Mouse (Mus musculus) adrenal gland, adult 18-20 months (tissue): ENCODE measurements around the gene Nme7. TPM values are rescaled to one million over a fixed set of nuclear protein-coding genes. Genes with fewer than 3 reads are reported as not detected.

Experiments used
- DNase-seq, 2 experiments: peaks; one replicate each; pipeline ENCODE4 v3.0.0; 2021 to 2022; ENCODE audit warnings: low spot score in 2 of 2
- total RNA-seq, 2 experiments: library from RNA; stranded (reverse); gene quantifications; 1 replicate in 1 of 2; 2 replicates in 1 of 2; pipeline ENCODE4 v1.2.3; 2021

Gene Nme7
- total RNA-seq, 2 experiments from 2014 or later = 11.4 to 11.9 TPM

- DNase-seq = no peak
These were observed 15.7 kb downstream of the Nme7 start for GRCm38 (mm10) chr1:164319542-164320140.

GRCm38 (mm10) chr1:164320731-164321130, 16.8 kb downstream of the Nme7 start:
- DNase-seq = no peak

GRCm38 (mm10) chr1:164321408-164321807, 17.5 kb downstream of the Nme7 start:
- no peak for DNase-seq

GRCm38 (mm10) chr1:164322987-164323650, 19.2 kb downstream of the Nme7 start:
- DNase-seq = no peak

- DNase-seq = no peak
These were observed 20.3 kb downstream of the Nme7 start for GRCm38 (mm10) chr1:164324221-164324620.

DNA sequence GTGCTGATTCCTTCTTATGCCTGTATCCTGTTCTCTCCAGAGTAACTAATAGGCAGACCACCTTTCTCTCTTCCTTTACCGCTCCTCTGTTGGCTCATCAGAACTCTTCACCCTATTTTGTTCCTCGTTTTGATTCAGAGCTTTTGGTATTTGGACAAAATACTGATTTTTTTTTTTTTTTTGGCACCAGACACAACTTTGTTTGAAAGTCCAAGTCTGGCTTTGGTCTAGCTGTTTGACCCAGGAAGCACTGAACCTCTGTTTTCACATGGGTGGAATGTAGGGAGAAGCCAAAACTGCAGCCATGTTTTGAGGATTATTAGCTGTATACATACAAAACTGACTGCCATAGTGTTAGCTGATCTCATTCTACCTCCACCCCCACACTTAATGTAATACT, 21.0 kb downstream of the Nme7 start:
- DNase-seq = no peak

GRCm38 (mm10) chr1:164326600-164327155, 22.8 kb downstream of the Nme7 start:
- DNase-seq = no peak

DNA sequence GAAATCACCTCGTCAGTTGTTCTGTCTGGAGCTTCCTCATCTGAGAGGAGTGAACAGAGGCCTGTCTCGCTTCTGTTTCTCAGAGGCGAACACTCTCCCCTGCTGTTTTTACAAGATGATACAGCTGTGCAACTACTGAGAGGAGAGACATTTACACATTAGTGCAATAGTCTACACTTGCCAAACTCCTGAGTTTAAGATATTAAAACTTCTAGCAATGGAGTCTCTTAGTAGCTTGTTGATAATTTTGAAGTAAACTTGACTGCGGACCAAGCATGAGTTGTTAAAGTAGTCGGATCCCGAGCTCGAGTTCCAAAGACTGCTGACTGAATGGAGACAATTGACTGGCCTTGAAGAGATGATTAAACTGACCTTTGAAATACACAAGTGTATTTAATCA, 23.8 kb downstream of the Nme7 start:
- no peak for DNase-seq

- no peak for DNase-seq
These were observed 28.6 kb downstream of the Nme7 start for GRCm38 (mm10) chr1:164332559-164332958.

DNA sequence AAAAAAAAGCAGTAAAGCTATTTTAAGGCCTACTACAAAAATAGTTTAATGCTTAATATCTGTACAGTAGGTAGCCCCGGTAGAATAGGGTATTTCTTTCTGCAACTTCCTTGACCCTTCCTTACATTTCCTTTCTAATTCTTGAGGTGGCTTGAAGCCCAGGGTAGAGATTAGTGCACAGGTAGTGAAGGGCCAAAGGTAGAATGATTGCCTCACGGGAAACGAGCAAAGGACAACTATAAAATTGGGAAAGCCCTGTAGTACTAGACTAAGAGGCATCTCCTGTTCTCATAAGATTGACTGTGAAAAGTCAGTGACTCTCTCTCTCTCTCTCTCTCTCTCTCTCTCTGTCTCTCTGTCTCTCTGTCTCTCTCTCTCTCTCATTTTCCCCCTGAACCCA, 31.5 kb downstream of the Nme7 start:
- DNase-seq = no peak

GRCm38 (mm10) chr1:164335846-164336245, 31.9 kb downstream of the Nme7 start:
- no peak for DNase-seq

GRCm38 (mm10) chr1:164342161-164342560, 38.2 kb downstream of the Nme7 start:
- peak; percentile 23 to 31 for DNase-seq

- DNase-seq = no peak
These were observed 49.5 kb downstream of the Nme7 start for GRCm38 (mm10) chr1:164353443-164353842.

DNA sequence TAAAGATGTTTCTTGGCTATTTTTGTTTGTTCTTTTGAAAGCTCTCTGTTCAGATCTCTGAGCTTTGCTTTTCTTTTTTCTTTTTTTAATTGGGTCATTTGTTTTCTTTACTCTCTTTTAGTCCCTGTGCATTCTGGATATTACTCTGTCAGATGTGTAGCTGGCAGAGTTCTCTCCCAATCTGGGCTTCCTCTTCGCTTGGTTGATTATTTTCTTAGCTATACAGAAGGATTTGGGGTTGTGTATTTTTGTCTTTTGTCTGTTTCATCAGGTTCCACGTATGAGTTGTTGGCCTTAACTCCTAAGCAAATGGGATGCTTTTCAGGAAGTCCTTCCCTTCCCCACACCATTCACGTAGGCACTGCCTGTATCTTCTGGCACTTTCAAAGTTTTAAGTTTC, 54.1 kb downstream of the Nme7 start:
- no peak for DNase-seq

GRCm38 (mm10) chr1:164361997-164362396, 58.1 kb downstream of the Nme7 start:
- no peak for DNase-seq

DNA sequence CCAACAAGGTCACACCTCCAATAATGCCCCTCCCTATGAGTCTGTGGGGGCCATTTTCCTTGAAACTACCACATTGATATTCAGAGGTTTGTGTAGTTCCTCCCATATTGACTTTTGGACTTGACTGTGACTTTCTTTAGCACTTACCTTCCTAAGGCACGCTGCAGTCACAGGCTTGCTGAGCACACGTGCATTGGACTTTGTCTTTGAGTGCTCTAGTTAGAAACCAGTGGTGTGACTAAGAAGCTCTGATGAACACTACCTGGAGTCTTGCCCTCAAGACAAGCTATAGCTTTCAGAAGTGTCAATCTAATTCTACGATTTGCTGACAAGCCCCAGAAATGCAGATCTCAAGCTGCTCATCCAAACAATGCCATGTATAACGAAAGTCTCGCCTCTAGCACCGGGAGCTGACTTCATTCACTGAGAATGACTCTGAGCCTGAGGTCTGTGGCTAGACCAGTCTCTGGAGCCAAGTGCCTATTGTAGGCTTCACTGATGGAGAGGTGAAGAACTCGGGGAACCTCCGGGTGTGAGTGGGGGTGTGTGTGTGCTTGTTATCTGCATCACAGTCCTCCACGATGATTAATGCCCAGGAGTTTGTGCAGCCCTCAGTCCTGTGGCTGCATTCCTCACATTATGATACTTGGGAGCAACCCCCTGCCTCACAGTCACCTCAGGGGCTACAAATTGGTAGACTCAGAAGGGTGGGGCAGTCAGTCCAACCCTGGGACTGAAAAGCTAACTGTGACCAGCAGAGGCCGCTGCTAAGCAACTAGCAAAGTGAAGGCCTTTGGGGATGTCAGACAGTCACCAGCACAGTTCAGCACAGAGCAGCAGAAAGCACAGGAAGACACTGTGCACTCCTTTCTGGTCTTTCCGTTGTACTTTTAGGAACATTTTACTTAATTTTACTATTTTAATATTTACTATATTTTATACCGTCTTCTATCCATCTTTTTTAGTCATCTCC, 62.5 kb downstream of the Nme7 start:
- DNase-seq = peak; percentile 63 to 65

DNA sequence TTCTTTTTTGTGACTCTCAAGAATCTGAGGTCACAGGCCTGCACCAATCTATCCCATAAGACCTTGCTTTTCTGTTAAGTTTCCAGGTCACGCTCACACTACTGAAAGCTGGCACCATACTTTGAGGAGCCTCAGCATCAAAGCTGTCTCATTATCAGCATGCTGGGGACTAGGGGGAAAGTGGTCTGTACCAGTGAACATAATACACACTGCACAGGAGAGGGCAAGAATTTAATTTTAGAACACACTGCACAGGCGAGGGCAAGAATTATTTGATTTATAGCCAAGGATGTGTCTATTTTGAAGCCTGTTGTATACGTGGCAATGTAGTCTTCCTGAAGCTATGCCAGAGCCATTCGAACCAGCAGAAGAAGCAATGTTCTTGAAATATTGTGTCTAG, 64.2 kb downstream of the Nme7 start:
- no peak for DNase-seq

DNA sequence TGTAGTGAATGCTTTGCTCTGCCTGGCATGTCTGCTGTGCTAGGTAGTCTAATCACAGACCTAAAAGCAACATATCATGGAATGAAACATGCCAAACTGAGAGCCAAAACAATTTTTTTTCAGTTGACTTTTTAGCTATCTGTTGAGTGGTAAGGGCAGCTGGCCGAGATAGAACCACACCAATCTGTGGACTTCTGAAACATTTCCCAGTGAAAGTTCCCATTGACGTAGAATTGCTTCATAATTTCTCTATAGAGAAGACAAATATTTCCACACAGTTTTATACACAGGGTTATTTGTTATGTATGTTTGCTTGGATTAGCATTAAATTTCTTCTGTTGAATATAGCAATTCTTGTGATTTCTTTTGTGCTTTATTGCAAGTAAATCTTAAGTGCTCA, 65.9 kb downstream of the Nme7 start:
- DNase-seq = no peak

- DNase-seq = no peak
These were observed 69.1 kb downstream of the Nme7 start for GRCm38 (mm10) chr1:164373029-164373428.

DNA sequence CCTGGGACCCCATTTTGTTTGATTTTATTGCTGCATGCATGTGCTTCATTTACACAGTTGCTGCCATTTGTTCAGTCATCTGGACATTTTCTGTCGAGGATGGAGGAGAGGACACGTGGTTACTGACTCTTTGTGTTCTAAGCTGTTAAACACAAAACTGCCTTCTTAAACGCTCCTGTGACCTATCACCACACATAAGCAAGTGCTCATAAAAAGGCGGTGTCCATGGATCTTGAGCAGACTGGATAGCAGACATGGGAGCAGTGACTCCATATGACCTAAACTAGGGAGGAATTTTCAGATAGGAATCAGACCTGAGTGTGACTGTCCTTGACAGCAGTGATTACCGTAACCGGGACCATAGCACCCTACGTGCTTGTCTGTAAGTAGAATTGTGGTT, 70.1 kb downstream of the Nme7 start:
- no peak for DNase-seq

- DNase-seq = no peak
These were observed 71.7 kb downstream of the Nme7 start for GRCm38 (mm10) chr1:164375626-164376025.
